In the genomic region with DNA sequence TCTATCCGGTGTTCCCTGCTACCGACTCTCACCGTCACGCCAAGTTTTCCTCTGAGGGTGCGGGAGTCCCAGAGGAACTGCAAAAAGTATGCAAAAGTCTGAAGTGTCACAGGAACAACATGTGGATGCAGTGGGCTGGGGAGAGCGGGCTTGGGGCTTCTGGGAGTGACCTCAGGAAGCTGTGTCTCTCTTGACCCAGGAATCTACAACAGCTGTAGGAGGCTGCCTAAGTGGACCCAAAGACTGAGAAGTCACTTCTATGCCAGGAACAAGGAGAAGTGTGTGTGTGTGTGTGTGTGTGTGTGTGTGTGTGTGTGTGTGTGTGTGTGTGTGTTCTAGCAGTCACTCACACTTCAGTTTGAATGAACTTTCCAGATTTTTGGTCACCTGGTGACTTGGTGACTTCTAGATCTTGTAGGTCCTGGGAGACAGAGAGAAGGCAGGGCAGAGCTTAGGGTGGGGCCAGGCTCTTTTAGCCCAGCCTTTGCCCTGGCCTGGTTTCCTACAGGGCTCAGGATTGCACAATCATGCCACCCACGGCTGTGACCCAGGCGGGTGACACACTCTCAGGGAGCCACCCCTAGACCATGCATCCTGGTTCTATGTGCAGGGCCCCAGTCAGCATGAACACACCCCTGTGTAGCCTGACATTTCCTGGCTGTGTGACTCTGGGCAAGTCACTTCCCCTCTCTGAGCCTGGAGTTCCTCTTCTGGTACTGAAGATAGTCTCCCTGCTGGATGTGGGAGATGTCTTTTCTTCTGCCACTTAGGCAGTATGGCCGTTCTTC, we compare ENCODE assay signal across 8 mouse cellular contexts.
A peak's percentile ranks its signal among the peaks of the same experiment; 100 is the strongest.
DNase-seq lines count a peak whose midpoint lies in the region; ATAC-seq and TF ChIP-seq lines count a peak whose summit lies in the region.

No protein-coding gene starts in this region.

- H3K9ac ChIP-seq in liver, embryonic 14.5 days (replicated peaks) = no peak overlapping the region

- intact Hi-C loops in left cerebral cortex, postnatal 36 days (cut with DNase I) = no loop called here

- TF ChIP-seq EP300 in liver, embryonic 14.5 days (IDR thresholded peaks at IDR 0.05; ENCODE audit: low read depth) = no peak

- H3K27ac ChIP-seq in liver, embryonic 14.5 days = no peak overlapping the region

- H3K4me2 ChIP-seq in liver, embryonic 14.5 days (ENCODE audit: low read depth) = no peak overlapping the region

- peaks cover 11 to 24% of the 10 kb centered on the region in 2 experiments for H3K4me1 ChIP-seq in liver, embryonic 14.5 days (replicated peaks; ENCODE audit: control insufficient read depth in 2 of 2, insufficient read depth in 2 of 2, low read length in 1 of 2)

- TF ChIP-seq CTCF in liver, embryonic 14.5 days (IDR thresholded peaks at IDR 0.05; ENCODE audit: low read depth) = no peak

- H3K36me3 ChIP-seq in liver, embryonic 14.5 days (replicated peaks; ENCODE audit: control insufficient read depth, insufficient read depth, low read depth) = no peaks in the 10 kb centered on the region
- no peaks in the 10 kb centered on the region for H3K36me3 ChIP-seq in splenic B cell, adult 2 months (ENCODE audit: control insufficient read depth, insufficient read depth, low read length, poor library complexity, severe bottlenecking)

- WGBS in liver, embryonic 14.5 days (ENCODE audit: insufficient replicate concordance) = 55% methylated on average over 9 of the region's 9 CpGs

- ATAC-seq in liver, embryonic 14.5 days (ENCODE audit: insufficient read depth) = peak; percentile 54

- H3K27me3 ChIP-seq in liver, embryonic 14.5 days (ENCODE audit: control insufficient read depth, insufficient read depth, low read length) = no peaks in the 10 kb centered on the region
- H3K27me3 ChIP-seq in splenic B cell, adult 2 months (ENCODE audit: control insufficient read depth, insufficient read depth, low read length, poor library complexity, severe bottlenecking) = no peaks in the 10 kb centered on the region

- no peak overlapping the region for H3K4me3 ChIP-seq in liver, embryonic 14.5 days (ENCODE audit: insufficient read depth in 1 of 2, low read depth in 2 of 2, low read length in 2 of 2)

- DNase-seq in layer of hippocampus, adult 9-11 months = peak; percentile 91
- no peak for DNase-seq in layer of hippocampus, postnatal 10 days (ENCODE audit: low spot score in 2 of 2)
- DNase-seq in c-Kit-positive CD71-negative TER-119-negative erythroid progenitor cells, embryonic 14.5 days (ENCODE audit: low read depth) = peak; percentile 65
- DNase-seq in liver, embryonic 14.5 days (ENCODE audit: low read depth in 3 of 3, low spot score in 3 of 3) = no peak
- peak; percentile 56 for DNase-seq in splenic B cell, adult 2 months (ENCODE audit: low read depth, low spot score)
- DNase-seq in Muller cell, postnatal 12 days (ENCODE audit: inconsistent ontology term) = no peak
- DNase-seq in left cerebral cortex, postnatal 36 days (ENCODE audit: low spot score in 2 of 2) = no peak
- no peak for DNase-seq in cerebellum, adult 11 months

- no peaks in the 10 kb centered on the region for H3K9me3 ChIP-seq in liver, embryonic 14.5 days (ENCODE audit: control insufficient read depth, low read length)

Comparison
In these comparisons a context has a peak if more than half of its experiments do, and no peak if none do; other contexts are left out.
1. DNase-seq: peak in layer of hippocampus, adult 9-11 months (single experiment), c-Kit-positive CD71-negative TER-119-negative erythroid progenitor cells, embryonic 14.5 days (single experiment) and splenic B cell, adult 2 months (single experiment); none in layer of hippocampus, postnatal 10 days (0 of 2), liver, embryonic 14.5 days (0 of 3), Muller cell, postnatal 12 days (single experiment), left cerebral cortex, postnatal 36 days (0 of 2) and cerebellum, adult 11 months (single experiment).